Mouse (Mus musculus): ENCODE measurements around the gene Lyzl4.
"Not testable (repeated sequence)": the region's sequence is repeated elsewhere in the genome, so short reads cannot be mapped to it uniquely, and the experiment has no call there.

Gene Lyzl4

GRCm38 (mm10) chr9:121599551-121599950 is 42.3 kb downstream of the Lyzl4 start:
- no peak for DNase-seq

- DNase-seq = no peak
Observed at GRCm38 (mm10) chr9:121598106-121598505, 43.8 kb downstream of the Lyzl4 start.

GRCm38 (mm10) chr9:121594771-121595170 is 47.1 kb downstream of the Lyzl4 start:
- no peak for DNase-seq

GRCm38 (mm10) chr9:121593768-121594167 is 48.1 kb downstream of the Lyzl4 start:
- DNase-seq = not testable (repeated sequence)

GRCm38 (mm10) chr9:121592948-121593550 is 48.8 kb downstream of the Lyzl4 start:
- DNase-seq = no peak

- DNase-seq = no peak
Observed at GRCm38 (mm10) chr9:121589533-121589932, 52.4 kb downstream of the Lyzl4 start.

- DNase-seq = no peak
Observed at GRCm38 (mm10) chr9:121574380-121574779, 67.5 kb downstream of the Lyzl4 start.

GRCm38 (mm10) chr9:121568451-121568850 is 73.4 kb downstream of the Lyzl4 start:
- no peak for DNase-seq

- no peak for DNase-seq
Observed at GRCm38 (mm10) chr9:121566387-121566786, 75.5 kb downstream of the Lyzl4 start.

- DNase-seq = no peak
Observed at GRCm38 (mm10) chr9:121563276-121563675, 78.6 kb downstream of the Lyzl4 start.

GRCm38 (mm10) chr9:121560515-121560914 is 81.4 kb downstream of the Lyzl4 start:
- no peak for DNase-seq

GRCm38 (mm10) chr9:121558167-121558566 is 83.7 kb downstream of the Lyzl4 start:
- no peak for DNase-seq

- no peak for DNase-seq
Observed at GRCm38 (mm10) chr9:121556913-121557312, 85.0 kb downstream of the Lyzl4 start.

- no peak for DNase-seq
Observed at GRCm38 (mm10) chr9:121555395-121556000, 86.4 kb downstream of the Lyzl4 start.

- DNase-seq = no peak
Observed at GRCm38 (mm10) chr9:121553643-121554042, 88.3 kb downstream of the Lyzl4 start.

GRCm38 (mm10) chr9:121550327-121550771 is 91.5 kb downstream of the Lyzl4 start:
- DNase-seq = no peak

- DNase-seq = no peak
Observed at GRCm38 (mm10) chr9:121549444-121549843, 92.5 kb downstream of the Lyzl4 start.

- no peak for DNase-seq
Observed at GRCm38 (mm10) chr9:121549010-121549409, 92.9 kb downstream of the Lyzl4 start.

- DNase-seq = no peak
Observed at GRCm38 (mm10) chr9:121547431-121547830, 94.5 kb downstream of the Lyzl4 start.

GRCm38 (mm10) chr9:121541530-121541929 is 100.4 kb downstream of the Lyzl4 start:
- DNase-seq = no peak

GRCm38 (mm10) chr9:121532626-121533025 is 109.3 kb downstream of the Lyzl4 start:
- no peak for DNase-seq

GRCm38 (mm10) chr9:121528605-121529357 is 113.1 kb downstream of the Lyzl4 start:
- no peak for DNase-seq
